Mouse (Mus musculus): ENCODE results near the gene Polr2h. TPM values are rescaled to one million over a fixed set of nuclear protein-coding genes. Genes with fewer than 3 reads are reported as not detected.

Polr2h gene
- polyA plus RNA-seq, 1 experiment from 2014 or later: 64.7 TPM

- Histone ChIP-seq H3K4me1 (replicated peaks) (peaks cover 9% of the 10 kb centered on the region; the same call in 1 of the 2 replicates), H3K36me3 (no peaks in the 10 kb centered on the region), H3K27ac (no peak overlapping the region), H3K27me3 (peaks cover 75% of the 10 kb centered on the region), H3K9ac (no peak overlapping the region), H3K4me2 (no peak overlapping the region), H3K9me3 (replicated peaks) (no peaks in the 10 kb centered on the region), H3K4me3 (replicated peaks) (no peak overlapping the region)
- DNase-seq (no peak), ATAC-seq (ENCODE audit: low read depth) (no peak)
- 67% methylated on average over 7 of the region's 7 CpGs for WGBS (ENCODE audit: insufficient replicate concordance)
Measured at GRCm38 (mm10) chr16:20736168-20736567, 18.7 kb downstream of the Polr2h start.

- ATAC-seq (ENCODE audit: low read depth) (no peak), DNase-seq (no peak)
- Histone ChIP-seq H3K4me1 (replicated peaks) (peaks cover 9% of the 10 kb centered on the region; the same call in 1 of the 2 replicates), H3K4me2 (no peak overlapping the region), H3K27me3 (peaks cover 68% of the 10 kb centered on the region), H3K4me3 (replicated peaks) (no peak overlapping the region), H3K9me3 (replicated peaks) (no peaks in the 10 kb centered on the region), H3K27ac (no peak overlapping the region), H3K36me3 (no peaks in the 10 kb centered on the region), H3K9ac (no peak overlapping the region)
- WGBS (ENCODE audit: insufficient replicate concordance): 47% methylated on average over 5 of the region's 5 CpGs
Measured at GRCm38 (mm10) chr16:20736823-20737222, 19.4 kb downstream of the Polr2h start.

- DNase-seq: no peak
Measured at GRCm38 (mm10) chr16:20739845-20740244, 22.4 kb downstream of the Polr2h start.

GRCm38 (mm10) chr16:20746641-20747040, 29.2 kb downstream of the Polr2h start:
- no peak overlapping the region for H3K4me3 ChIP-seq (replicated peaks)
- 0 out of 2 replicates have a peak, but pooled peaks cover 5% of the 10 kb centered on the region for H3K27me3 ChIP-seq
- H3K9me3 ChIP-seq (replicated peaks): no peaks in the 10 kb centered on the region
- H3K4me1 ChIP-seq (replicated peaks): no peaks in the 10 kb centered on the region
- DNase-seq (no peak), ATAC-seq (ENCODE audit: low read depth) (no peak)
- no peak overlapping the region for H3K27ac ChIP-seq
- 63% methylated on average over 6 of the region's 6 CpGs for WGBS (ENCODE audit: insufficient replicate concordance)
- H3K4me2 ChIP-seq: no peak overlapping the region
- H3K9ac ChIP-seq: no peak overlapping the region
- H3K36me3 ChIP-seq: no peaks in the 10 kb centered on the region

More at GRCm38 (mm10) chr16:20739845-20740244, 22.4 kb downstream of the Polr2h start:
- 73% methylated on average over 9 of the region's 9 CpGs for WGBS (ENCODE audit: insufficient replicate concordance)
- Histone ChIP-seq H3K27ac (no peak overlapping the region), H3K4me2 (no peak overlapping the region), H3K36me3 (no peaks in the 10 kb centered on the region), H3K4me1 (replicated peaks) (no peaks in the 10 kb centered on the region), H3K9me3 (replicated peaks) (no peaks in the 10 kb centered on the region), H3K27me3 (peaks cover 38% of the 10 kb centered on the region), H3K4me3 (replicated peaks) (no peak overlapping the region), H3K9ac (no peak overlapping the region)
- ATAC-seq (ENCODE audit: low read depth): no peak

- DNase-seq: no peak
- no peaks in the 10 kb centered on the region for H3K9me3 ChIP-seq (replicated peaks)
- no peak for ATAC-seq (ENCODE audit: low read depth)
- H3K4me1 ChIP-seq (replicated peaks): no peaks in the 10 kb centered on the region
- no peak overlapping the region for H3K4me2 ChIP-seq
- no peak overlapping the region for H3K4me3 ChIP-seq (replicated peaks)
- H3K27ac ChIP-seq: no peak overlapping the region
- H3K9ac ChIP-seq: no peak overlapping the region
- 55% methylated on average over 8 of the region's 8 CpGs for WGBS (ENCODE audit: insufficient replicate concordance)
- no peaks in the 10 kb centered on the region for H3K36me3 ChIP-seq
- H3K27me3 ChIP-seq: 0 out of 2 replicates have a peak, but pooled peaks cover 5% of the 10 kb centered on the region
Measured at GRCm38 (mm10) chr16:20750518-20750917, 33.1 kb downstream of the Polr2h start.

- no peaks in the 10 kb centered on the region for H3K36me3 ChIP-seq
- no peaks in the 10 kb centered on the region; the same call in 1 of the 2 replicates for H3K27me3 ChIP-seq
- H3K27ac ChIP-seq: no peak overlapping the region
- H3K4me2 ChIP-seq: no peak overlapping the region
- no peak for ATAC-seq (ENCODE audit: low read depth)
- DNase-seq: no peak
- H3K4me3 ChIP-seq (replicated peaks): no peak overlapping the region
- H3K9ac ChIP-seq: no peak overlapping the region
- no peaks in the 10 kb centered on the region for H3K4me1 ChIP-seq (replicated peaks)
- H3K9me3 ChIP-seq (replicated peaks): no peaks in the 10 kb centered on the region
- WGBS (ENCODE audit: insufficient replicate concordance): 75% methylated on average over 5 of the region's 5 CpGs
Measured at GRCm38 (mm10) chr16:20756052-20756451, 38.6 kb downstream of the Polr2h start.

GRCm38 (mm10) chr16:20757385-20757784, 39.9 kb downstream of the Polr2h start:
- Histone ChIP-seq H3K4me3 (replicated peaks) (no peak overlapping the region), H3K36me3 (no peaks in the 10 kb centered on the region), H3K27me3 (no peaks in the 10 kb centered on the region; the same call in 1 of the 2 replicates), H3K9me3 (replicated peaks) (no peaks in the 10 kb centered on the region), H3K4me2 (no peak overlapping the region), H3K9ac (no peak overlapping the region), H3K27ac (no peak overlapping the region), H3K4me1 (replicated peaks) (no peaks in the 10 kb centered on the region)
- ATAC-seq (ENCODE audit: low read depth) (no peak), DNase-seq (no peak)
- 53% methylated on average over 1 of the region's 1 CpGs for WGBS (ENCODE audit: insufficient replicate concordance)

GRCm38 (mm10) chr16:20761681-20762080, 44.2 kb downstream of the Polr2h start:
- ATAC-seq (ENCODE audit: low read depth) (no peak), DNase-seq (peak; percentile 13)
- Histone ChIP-seq H3K4me1 (replicated peaks) (no peaks in the 10 kb centered on the region), H3K4me2 (no peak overlapping the region), H3K4me3 (replicated peaks) (no peak overlapping the region), H3K27ac (no peak overlapping the region), H3K27me3 (no peaks in the 10 kb centered on the region; the same call in 1 of the 2 replicates), H3K9ac (no peak overlapping the region), H3K36me3 (no peaks in the 10 kb centered on the region), H3K9me3 (replicated peaks) (no peaks in the 10 kb centered on the region)
- WGBS (ENCODE audit: insufficient replicate concordance): 8% methylated on average over 3 of the region's 3 CpGs

- 39% methylated on average over 9 of the region's 9 CpGs for WGBS (ENCODE audit: insufficient replicate concordance)
Measured at GRCm38 (mm10) chr16:20765244-20765643, 47.8 kb downstream of the Polr2h start.

More at GRCm38 (mm10) chr16:20765244-20765643, 47.8 kb downstream of the Polr2h start:
- peak; percentile 10 for DNase-seq
- H3K27ac ChIP-seq: no peak overlapping the region
- H3K4me3 ChIP-seq (replicated peaks): no peak overlapping the region
- H3K27me3 ChIP-seq: no peaks in the 10 kb centered on the region
- no peak overlapping the region for H3K4me2 ChIP-seq
- ATAC-seq (ENCODE audit: low read depth): peak; percentile 15; the same call in 1 of the 2 replicates
- H3K9me3 ChIP-seq (replicated peaks): no peaks in the 10 kb centered on the region
- no peaks in the 10 kb centered on the region for H3K36me3 ChIP-seq
- H3K9ac ChIP-seq: no peak overlapping the region
- H3K4me1 ChIP-seq (replicated peaks): no peaks in the 10 kb centered on the region

Other genes starting within 250 kb of the Polr2h start
- gene Eif2b5, start 218.8 kb upstream of the Polr2h start, polyA plus RNA-seq (2015; fragmentation: Nextera tagmentation; extraction: Ambion mirVana): 71.1 and 75.5 TPM in 2 replicates
- 3.7 and 4.8 TPM in 2 replicates for gene Dvl3, start 200.7 kb upstream of the Polr2h start, polyA plus RNA-seq (2015; fragmentation: Nextera tagmentation; extraction: Ambion mirVana)
- 413 and 466 TPM in 2 replicates for gene Ap2m1, start 182.2 kb upstream of the Polr2h start, polyA plus RNA-seq (2015; fragmentation: Nextera tagmentation; extraction: Ambion mirVana)
- gene Abcf3, start 169.1 kb upstream of the Polr2h start, polyA plus RNA-seq (2015; fragmentation: Nextera tagmentation; extraction: Ambion mirVana): 27.0 and 27.9 TPM in 2 replicates
- 0.21 and 0.23 TPM in 2 replicates for gene Vwa5b2, start 128.2 kb upstream of the Polr2h start, polyA plus RNA-seq (2015; fragmentation: Nextera tagmentation; extraction: Ambion mirVana)
- gene Eef1akmt4, start 106.1 kb upstream of the Polr2h start, polyA plus RNA-seq (2015; fragmentation: Nextera tagmentation; extraction: Ambion mirVana): 21.5 and 23.7 TPM in 2 replicates
- not detected in 2 replicates for gene Gm49333, start 106.1 kb upstream of the Polr2h start, polyA plus RNA-seq (2015; fragmentation: Nextera tagmentation; extraction: Ambion mirVana)
- gene Alg3, start 105.9 kb upstream of the Polr2h start, polyA plus RNA-seq (2015; fragmentation: Nextera tagmentation; extraction: Ambion mirVana): 27.6 and 29.0 TPM in 2 replicates
- 0.10 and 0.30 TPM in 2 replicates for gene Camk2n2, start 96.4 kb upstream of the Polr2h start, polyA plus RNA-seq (2015; fragmentation: Nextera tagmentation; extraction: Ambion mirVana)
- gene Ece2, start 87.8 kb upstream of the Polr2h start, polyA plus RNA-seq (2015; fragmentation: Nextera tagmentation; extraction: Ambion mirVana): 0.20 and 0.39 TPM in 2 replicates
- 222 and 257 TPM in 2 replicates for gene Psmd2, start 66.0 kb upstream of the Polr2h start, polyA plus RNA-seq (2015; fragmentation: Nextera tagmentation; extraction: Ambion mirVana)
- 99.1 and 114 TPM in 2 replicates for gene Eif4g1, start 49.4 kb upstream of the Polr2h start, polyA plus RNA-seq (2015; fragmentation: Nextera tagmentation; extraction: Ambion mirVana)
- gene Fam131a, start 24.4 kb upstream of the Polr2h start, polyA plus RNA-seq (2015; fragmentation: Nextera tagmentation; extraction: Ambion mirVana): 1.0 TPM in 2 replicates
- gene Clcn2, start 81 bp downstream of the Polr2h start, polyA plus RNA-seq (2015; fragmentation: Nextera tagmentation; extraction: Ambion mirVana): 7.4 and 7.6 TPM in 2 replicates
- 0.31 and 0.38 TPM in 2 replicates for gene Chrd, start 15.5 kb downstream of the Polr2h start, polyA plus RNA-seq (2015; fragmentation: Nextera tagmentation; extraction: Ambion mirVana)
- 3.2 and 4.0 TPM in 2 replicates for gene Thpo, start 16.8 kb downstream of the Polr2h start, polyA plus RNA-seq (2015; fragmentation: Nextera tagmentation; extraction: Ambion mirVana)